Mouse (Mus musculus): ENCODE measurements around the gene Tmcc1. TPM values are rescaled to one million over a fixed set of nuclear protein-coding genes. Genes with fewer than 3 reads are reported as not detected.
"Not testable (repeated sequence)": the region's sequence is repeated elsewhere in the genome, so short reads cannot be mapped to it uniquely, and the experiment has no call there.

Tmcc1 gene
- polyA plus RNA-seq, 1 experiment from 2014 or later = 14.1 TPM

GRCm38 (mm10) chr6:116173511-116174099 lies 19.7 kb downstream of the Tmcc1 start:
- H3K27me3 ChIP-seq (ENCODE audit: control insufficient read depth, insufficient read depth, low read length); H3K36me3 ChIP-seq (ENCODE audit: control insufficient read depth, insufficient read depth, low read length); H3K9me3 ChIP-seq (ENCODE audit: control insufficient read depth, low read length); H3K9ac ChIP-seq (ENCODE audit: low read depth, low read length); H3K4me1 ChIP-seq (ENCODE audit: control insufficient read depth, insufficient read depth, low read length); H3K4me2 ChIP-seq (replicated peaks; ENCODE audit: low read depth, low read length); H3K27ac ChIP-seq (ENCODE audit: low read depth, low read length); H3K4me3 ChIP-seq (ENCODE audit: low read length): not testable (repeated sequence)
- ATAC-seq (ENCODE audit: low FRiP score, low TSS enrichment) = 0 out of 2 replicates have a peak, but pooled peaks have one; percentile 20
- 78% methylated on average over 37 of the region's 37 CpGs for WGBS

GRCm38 (mm10) chr6:116166383-116166782 lies 26.9 kb downstream of the Tmcc1 start:
- H3K4me1 ChIP-seq (ENCODE audit: control insufficient read depth, insufficient read depth, low read length) = no peaks in the 10 kb centered on the region
- ATAC-seq (ENCODE audit: low FRiP score, low TSS enrichment) = no peak
- H3K4me2 ChIP-seq (replicated peaks; ENCODE audit: low read depth, low read length) = no peak overlapping the region
- no peak overlapping the region for H3K9ac ChIP-seq (ENCODE audit: low read depth, low read length)
- no peaks in the 10 kb centered on the region for H3K9me3 ChIP-seq (ENCODE audit: control insufficient read depth, low read length)
- H3K36me3 ChIP-seq (ENCODE audit: control insufficient read depth, insufficient read depth, low read length) = peaks cover 5% of the 10 kb centered on the region; the same call in 1 of the 2 replicates
- H3K27me3 ChIP-seq (ENCODE audit: control insufficient read depth, insufficient read depth, low read length) = no peaks in the 10 kb centered on the region
- no peak overlapping the region for H3K4me3 ChIP-seq (ENCODE audit: low read length)
- 93% methylated on average over 1 of the region's 1 CpGs for WGBS
- H3K27ac ChIP-seq (ENCODE audit: low read depth, low read length) = no peak overlapping the region

GRCm38 (mm10) chr6:116154854-116155624 lies 38.2 kb downstream of the Tmcc1 start:
- H3K27ac ChIP-seq (ENCODE audit: low read depth, low read length) = no peak overlapping the region
- ATAC-seq (ENCODE audit: low FRiP score, low TSS enrichment) = no peak
- H3K4me3 ChIP-seq (ENCODE audit: low read length) = no peak overlapping the region
- no peaks in the 10 kb centered on the region for H3K9me3 ChIP-seq (ENCODE audit: control insufficient read depth, low read length)
- no peak overlapping the region for H3K9ac ChIP-seq (ENCODE audit: low read depth, low read length)
- H3K4me2 ChIP-seq (replicated peaks; ENCODE audit: low read depth, low read length) = no peak overlapping the region
- WGBS = 35% methylated on average over 3 of the region's 3 CpGs
- H3K36me3 ChIP-seq (ENCODE audit: control insufficient read depth, insufficient read depth, low read length) = no peaks in the 10 kb centered on the region
- no peaks in the 10 kb centered on the region for H3K4me1 ChIP-seq (ENCODE audit: control insufficient read depth, insufficient read depth, low read length)
- H3K27me3 ChIP-seq (ENCODE audit: control insufficient read depth, insufficient read depth, low read length) = no peaks in the 10 kb centered on the region

DNA sequence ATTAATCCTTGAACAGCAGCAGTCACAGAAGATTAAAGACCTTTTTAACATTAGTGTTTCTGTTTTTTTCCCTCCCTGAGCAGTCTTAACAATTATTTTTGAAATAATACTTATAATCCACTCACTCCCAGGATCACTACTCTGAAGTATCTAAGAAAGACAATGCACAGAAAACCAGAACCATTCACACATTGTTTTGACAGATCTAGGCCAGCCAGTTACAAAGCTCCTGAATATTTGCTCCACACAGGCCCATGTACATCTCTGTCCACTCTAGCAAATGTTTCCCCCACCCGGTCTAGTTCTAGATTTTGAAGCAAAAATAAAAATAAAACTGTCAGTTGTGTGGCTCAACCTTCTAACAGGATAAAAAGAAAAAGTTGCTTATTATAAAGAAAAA lies 45.9 kb downstream of the Tmcc1 start:
- no peaks in the 10 kb centered on the region for H3K9me3 ChIP-seq (ENCODE audit: control insufficient read depth, low read length)
- H3K4me3 ChIP-seq (ENCODE audit: low read length) = no peak overlapping the region
- H3K4me1 ChIP-seq (ENCODE audit: control insufficient read depth, insufficient read depth, low read length) = no peaks in the 10 kb centered on the region
- H3K36me3 ChIP-seq (ENCODE audit: control insufficient read depth, insufficient read depth, low read length) = no peaks in the 10 kb centered on the region
- no peak overlapping the region for H3K4me2 ChIP-seq (replicated peaks; ENCODE audit: low read depth, low read length)
- H3K9ac ChIP-seq (ENCODE audit: low read depth, low read length) = no peak overlapping the region
- ATAC-seq (ENCODE audit: low FRiP score, low TSS enrichment) = no peak
- no peak overlapping the region for H3K27ac ChIP-seq (ENCODE audit: low read depth, low read length)
- WGBS = 68% methylated on average over 1 of the region's 1 CpGs
- H3K27me3 ChIP-seq (ENCODE audit: control insufficient read depth, insufficient read depth, low read length) = no peaks in the 10 kb centered on the region

DNA sequence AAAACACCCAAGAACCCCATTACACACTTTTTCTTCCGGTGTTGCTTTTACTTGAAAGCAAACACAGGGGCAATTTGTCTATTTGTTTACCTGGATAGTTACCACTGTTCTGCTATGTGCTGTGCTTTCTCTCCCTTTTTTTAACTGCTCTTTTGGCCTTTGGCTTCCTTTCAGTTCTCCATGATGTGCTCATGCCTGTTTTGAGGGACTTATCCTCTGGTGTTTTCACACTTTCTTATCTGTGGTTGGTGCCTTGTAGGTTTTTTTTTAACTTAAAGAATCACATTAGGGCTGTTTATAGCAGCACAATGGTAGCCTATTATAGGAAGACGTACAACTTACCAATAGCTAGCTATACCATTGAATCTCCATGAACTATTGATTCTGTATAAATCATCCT lies 51.6 kb downstream of the Tmcc1 start:
- Histone ChIP-seq H3K4me2 (replicated peaks; ENCODE audit: low read depth, low read length) (no peak overlapping the region), H3K27me3 (ENCODE audit: control insufficient read depth, insufficient read depth, low read length) (no peaks in the 10 kb centered on the region), H3K36me3 (ENCODE audit: control insufficient read depth, insufficient read depth, low read length) (no peaks in the 10 kb centered on the region), H3K4me1 (ENCODE audit: control insufficient read depth, insufficient read depth, low read length) (no peaks in the 10 kb centered on the region), H3K9me3 (ENCODE audit: control insufficient read depth, low read length) (no peaks in the 10 kb centered on the region), H3K27ac (ENCODE audit: low read depth, low read length) (no peak overlapping the region), H3K9ac (ENCODE audit: low read depth, low read length) (no peak overlapping the region), H3K4me3 (ENCODE audit: low read length) (no peak overlapping the region)
- no peak for ATAC-seq (ENCODE audit: low FRiP score, low TSS enrichment)
- WGBS = 76% methylated on average over 2 of the region's 2 CpGs

DNA sequence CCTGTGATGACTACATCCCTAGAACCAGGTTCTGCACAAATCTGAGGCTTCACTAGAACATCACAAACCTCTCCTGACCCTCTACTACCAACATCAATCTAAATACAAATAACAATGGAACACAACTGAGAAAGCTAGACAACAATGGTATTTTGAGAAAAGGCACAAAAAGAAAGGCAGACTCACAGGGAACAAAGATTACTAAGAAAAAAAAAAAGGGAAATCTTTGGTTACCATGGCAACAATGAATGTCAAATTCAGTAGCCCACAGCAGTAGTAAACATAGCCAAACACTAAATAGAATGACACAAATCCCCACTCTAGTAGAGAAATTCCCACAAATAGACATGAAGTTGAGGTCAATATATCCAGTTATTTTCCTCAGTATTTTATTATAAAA lies 52.5 kb downstream of the Tmcc1 start:
- no peak for ATAC-seq (ENCODE audit: low FRiP score, low TSS enrichment)
- H3K9ac ChIP-seq (ENCODE audit: low read depth, low read length) = no peak overlapping the region

DNA sequence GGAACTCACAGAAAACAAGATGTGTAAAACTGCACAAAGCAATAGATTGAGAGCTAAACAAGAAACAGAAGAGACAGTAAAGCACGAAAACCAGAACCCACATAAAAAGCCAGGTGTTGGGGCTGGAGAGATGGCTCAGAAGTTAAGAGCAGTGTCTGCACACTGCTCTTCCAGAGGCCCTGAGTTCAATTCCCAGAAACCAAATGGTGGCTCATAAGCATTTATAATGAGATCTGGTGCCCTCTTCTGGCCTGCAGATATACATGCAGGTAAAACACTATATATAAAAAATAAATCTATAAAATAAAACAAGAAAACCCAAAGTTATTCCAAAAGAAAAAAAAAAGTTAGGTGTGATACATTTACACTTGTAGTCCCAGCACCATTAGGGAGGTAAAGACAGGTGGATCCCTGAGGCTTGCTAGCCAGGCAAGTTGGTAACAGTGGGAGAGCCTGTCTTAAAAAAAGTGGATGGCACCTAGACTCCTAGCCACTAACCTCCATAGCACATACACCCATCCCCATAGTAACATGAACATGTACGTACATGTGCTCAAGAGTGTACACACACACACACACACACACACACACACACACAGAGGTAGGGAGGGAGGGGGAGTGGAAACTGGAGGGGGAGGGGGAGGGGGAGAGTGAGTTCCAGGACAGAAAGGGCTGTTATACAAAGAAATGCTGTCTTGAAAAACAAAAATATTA lies 54.0 kb downstream of the Tmcc1 start:
- Histone ChIP-seq H3K4me3 (ENCODE audit: low read length) (no peak overlapping the region), H3K27me3 (ENCODE audit: control insufficient read depth, insufficient read depth, low read length) (no peaks in the 10 kb centered on the region), H3K4me1 (ENCODE audit: control insufficient read depth, insufficient read depth, low read length) (no peaks in the 10 kb centered on the region), H3K9ac (ENCODE audit: low read depth, low read length) (no peak overlapping the region), H3K36me3 (ENCODE audit: control insufficient read depth, insufficient read depth, low read length) (no peaks in the 10 kb centered on the region), H3K4me2 (replicated peaks; ENCODE audit: low read depth, low read length) (no peak overlapping the region), H3K27ac (ENCODE audit: low read depth, low read length) (no peak overlapping the region), H3K9me3 (ENCODE audit: control insufficient read depth, low read length) (no peaks in the 10 kb centered on the region)
- ATAC-seq (ENCODE audit: low FRiP score, low TSS enrichment) = no peak
- WGBS = 61% methylated on average over 2 of the region's 2 CpGs

More for the DNA sequence above, 52.5 kb downstream of the Tmcc1 start:
- Histone ChIP-seq H3K4me2 (replicated peaks; ENCODE audit: low read depth, low read length) (no peak overlapping the region), H3K27me3 (ENCODE audit: control insufficient read depth, insufficient read depth, low read length) (no peaks in the 10 kb centered on the region), H3K36me3 (ENCODE audit: control insufficient read depth, insufficient read depth, low read length) (no peaks in the 10 kb centered on the region), H3K4me1 (ENCODE audit: control insufficient read depth, insufficient read depth, low read length) (no peaks in the 10 kb centered on the region), H3K4me3 (ENCODE audit: low read length) (no peak overlapping the region), H3K9me3 (ENCODE audit: control insufficient read depth, low read length) (no peaks in the 10 kb centered on the region), H3K27ac (ENCODE audit: low read depth, low read length) (no peak overlapping the region)

DNA sequence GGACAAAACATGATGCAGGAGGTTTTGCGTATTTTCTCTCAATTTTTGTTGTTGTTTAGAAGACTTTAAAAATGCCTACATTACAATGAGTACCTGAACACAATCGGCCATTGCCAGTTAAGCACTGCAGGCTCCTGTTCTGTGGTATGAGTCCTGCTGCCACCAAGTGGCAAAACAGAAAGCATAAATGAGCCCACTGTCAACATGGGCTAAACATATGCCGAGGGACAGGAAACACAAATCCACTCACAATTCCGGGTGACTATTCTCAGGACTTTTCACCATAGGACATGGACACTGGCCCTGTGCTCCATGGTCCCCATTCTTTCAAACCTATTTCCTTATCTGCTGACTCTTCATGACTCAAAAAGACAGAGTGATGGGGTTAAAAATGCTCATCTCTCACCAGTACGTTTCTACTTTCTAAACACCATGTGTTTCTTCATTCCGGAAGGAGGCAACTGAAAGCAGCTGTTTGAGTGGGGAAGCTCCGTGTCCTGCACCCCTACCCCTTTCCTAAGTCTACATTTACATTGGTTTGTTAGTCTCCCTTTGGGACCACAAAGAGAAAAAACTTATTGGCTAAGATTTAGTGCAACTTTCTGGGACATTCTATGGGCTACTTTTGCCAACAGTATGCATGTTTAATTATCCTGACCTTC lies 57.2 kb downstream of the Tmcc1 start:
- no peak overlapping the region for H3K4me3 ChIP-seq (ENCODE audit: low read length)
- no peaks in the 10 kb centered on the region for H3K27me3 ChIP-seq (ENCODE audit: control insufficient read depth, insufficient read depth, low read length)
- no peaks in the 10 kb centered on the region for H3K9me3 ChIP-seq (ENCODE audit: control insufficient read depth, low read length)
- H3K27ac ChIP-seq (ENCODE audit: low read depth, low read length) = no peak overlapping the region
- ATAC-seq (ENCODE audit: low FRiP score, low TSS enrichment) = no peak
- no peaks in the 10 kb centered on the region for H3K4me1 ChIP-seq (ENCODE audit: control insufficient read depth, insufficient read depth, low read length)
- no peak overlapping the region for H3K9ac ChIP-seq (ENCODE audit: low read depth, low read length)
- 65% methylated on average over 7 of the region's 7 CpGs for WGBS
- H3K36me3 ChIP-seq (ENCODE audit: control insufficient read depth, insufficient read depth, low read length) = 0 out of 2 replicates have a peak, but pooled peaks cover 2% of the 10 kb centered on the region
- H3K4me2 ChIP-seq (replicated peaks; ENCODE audit: low read depth, low read length) = no peak overlapping the region
